Mouse (Mus musculus): ENCODE measurements around the gene Hsd17b12. TPM values are rescaled to one million over a fixed set of nuclear protein-coding genes. Genes with fewer than 3 reads are reported as not detected.
A peak's percentile ranks its signal among the peaks of the same experiment; 100 is the strongest.

The Hsd17b12 gene
- total RNA-seq, 4 experiments from 2014 or later = 67.5 to 81.8 (median 71.7) TPM

GRCm38 (mm10) chr2:94010335-94011291 is 147.2 kb downstream of the Hsd17b12 start, which contains the start of gene Alkbh3:
TSS of gene Alkbh3 (minus strand) at chr2:94010807.
- peak; percentile 88 to 92 for DNase-seq (ENCODE audit: low spot score in 2 of 2)

- peak; percentile 78 to 95 for DNase-seq (ENCODE audit: low spot score in 2 of 2)
Observed at GRCm38 (mm10) chr2:94002331-94002730, 155.4 kb downstream of the Hsd17b12 start.

GRCm38 (mm10) chr2:94001918-94002317 is 155.8 kb downstream of the Hsd17b12 start:
- DNase-seq (ENCODE audit: low spot score in 2 of 2) = no peak

GRCm38 (mm10) chr2:94001411-94001810 is 156.4 kb downstream of the Hsd17b12 start:
- DNase-seq (ENCODE audit: low spot score in 2 of 2) = no peak

- no peak for DNase-seq (ENCODE audit: low spot score in 2 of 2)
Observed at GRCm38 (mm10) chr2:93996254-93996653, 161.5 kb downstream of the Hsd17b12 start, which contains the start of gene Gm27027. TSS of gene Gm27027 (minus strand) at chr2:93996354.

- no peak for DNase-seq (ENCODE audit: low spot score in 2 of 2)
Observed at GRCm38 (mm10) chr2:93992810-93993209, 165.0 kb downstream of the Hsd17b12 start.

- peak; percentile 38 to 44 for DNase-seq (ENCODE audit: low spot score in 2 of 2)
Observed at GRCm38 (mm10) chr2:93992259-93992658, 165.5 kb downstream of the Hsd17b12 start.

GRCm38 (mm10) chr2:93991336-93991735 is 166.4 kb downstream of the Hsd17b12 start:
- no peak for DNase-seq (ENCODE audit: low spot score in 2 of 2)

GRCm38 (mm10) chr2:93988440-93988839 is 169.3 kb downstream of the Hsd17b12 start:
- DNase-seq (ENCODE audit: low spot score in 2 of 2) = no peak

Small RNAs within 50 kb of the gene (microRNA-seq; reads per million reads assigned to microRNA genes)
- gene Gm23630 = 0 reads per million in 2 experiments

Other genes starting within 250 kb of the Hsd17b12 start
- gene Gm13889, start 200.8 kb downstream of the Hsd17b12 start, total RNA-seq (2022) = 10 to 100 TPM; 35.7 to 55.6 (median 48.7) TPM
- not detected for gene Gm27027, start 161.6 kb downstream of the Hsd17b12 start, total RNA-seq (2022)
- 10 to 100 TPM; 20.7 to 31.5 (median 27.8) TPM for gene Alkbh3, start 147.2 kb downstream of the Hsd17b12 start, total RNA-seq (2022)
- gene Ttc17, start 248.7 kb upstream of the Hsd17b12 start, total RNA-seq (2022) = 10 to 100 TPM; 37.3 to 39.9 (median 38.4) TPM

All from layer of hippocampus, adult 8-10 months (tissue).